Mouse (Mus musculus) 3134 (cell line): ENCODE measurements at regions not wholly inside any gene's neighbourhood (a gene's known extent, or its start where the extent isn't known, plus 50 kb on each side); places are given as distances from the start of the nearest gene placed in this dataset.
"Not testable (repeated sequence)": the region's sequence is repeated elsewhere in the genome, so short reads cannot be mapped to it uniquely, and the experiment has no call there.

Source experiments
- DNase-seq: peaks from one replicate; pipeline ENCODE4 v3.0.0-alpha.2; 2011; ENCODE audit warnings: low spot score; ENCODE audit not compliant: insufficient read length; ENCODE audit errors: extremely low read depth

GRCm38 (mm10) chr16:57915451-57915850 is 160.9 kb upstream of the Col8a1 start:
- no peak for DNase-seq

- no peak for DNase-seq
These were observed 169.1 kb upstream of the Col8a1 start for GRCm38 (mm10) chr16:57923447-57924129.

GRCm38 (mm10) chr16:57924130-57924495 is 169.6 kb upstream of the Col8a1 start:
- no peak for DNase-seq

GRCm38 (mm10) chr16:57927816-57928215 is 173.3 kb upstream of the Col8a1 start:
- peak; percentile 1 for DNase-seq

GRCm38 (mm10) chr16:57928301-57928700 is 173.8 kb upstream of the Col8a1 start:
- DNase-seq: no peak

GRCm38 (mm10) chr16:57929151-57929764 is 174.7 kb upstream of the Col8a1 start:
- no peak for DNase-seq

GRCm38 (mm10) chr16:57945404-57945803 is 190.9 kb upstream of the Col8a1 start:
- DNase-seq: no peak

GRCm38 (mm10) chr16:57947309-57947708 is 192.8 kb upstream of the Col8a1 start:
- DNase-seq: no peak

- DNase-seq: no peak
These were observed 195.1 kb upstream of the Col8a1 start for GRCm38 (mm10) chr16:57949680-57950079.

GRCm38 (mm10) chr16:57970956-57971355 is 216.4 kb upstream of the Col8a1 start:
- no peak for DNase-seq

- no peak for DNase-seq
These were observed 229.6 kb upstream of the Col8a1 start for GRCm38 (mm10) chr16:57984111-57984510.

GRCm38 (mm10) chr16:58005740-58006139 is 251.2 kb upstream of the Col8a1 start:
- DNase-seq: no peak

- DNase-seq: no peak
These were observed 259.0 kb upstream of the Col8a1 start for GRCm38 (mm10) chr16:58013557-58013956.

- no peak for DNase-seq
These were observed 273.0 kb upstream of the Col8a1 start for GRCm38 (mm10) chr16:58027525-58027924.

- DNase-seq: not testable (repeated sequence)
These were observed 274.0 kb upstream of the Col8a1 start for GRCm38 (mm10) chr16:58028541-58028940.

- no peak for DNase-seq
These were observed 275.1 kb upstream of the Col8a1 start for GRCm38 (mm10) chr16:58029674-58030073.

- no peak for DNase-seq
These were observed 314.2 kb upstream of the Col8a1 start for GRCm38 (mm10) chr16:58068654-58069271.

GRCm38 (mm10) chr16:58072441-58072840 is 317.9 kb upstream of the Col8a1 start:
- no peak for DNase-seq

- DNase-seq: no peak
These were observed 307.9 kb upstream of the Dcbld2 start for GRCm38 (mm10) chr16:58100351-58100750.

- DNase-seq: no peak
These were observed 297.8 kb upstream of the Dcbld2 start for GRCm38 (mm10) chr16:58110452-58110851.

GRCm38 (mm10) chr16:58126086-58126485 is 282.2 kb upstream of the Dcbld2 start:
- DNase-seq: no peak
